19 mouse cellular contexts compared by ENCODE assay signal in genomic region chr7:135758754-135759510, GRCm38 (mm10). TPM values are rescaled to one million over a fixed set of nuclear protein-coding genes. Genes with fewer than 3 reads are reported as not detected.
DNase-seq lines count a peak whose midpoint lies in the region; ATAC-seq and TF ChIP-seq lines count a peak whose summit lies in the region.
"Had no signal": no experiment of that assay in that cellular context is flagged by ENCODE, and none has a peak within 500 bp of the region (broad histone marks: within the 10 kb centered on the region; RNA-seq: fewer than 3 reads in every experiment).

No protein-coding gene starts in this region.

- no peak overlapping the region for H3K9ac ChIP-seq in liver, adult 2 months (ENCODE audit: low read depth, low read length)
- H3K9ac ChIP-seq: kidney, embryonic 15.5 days; limb, embryonic 12.5 days; midbrain, embryonic 12.5 days; neural tube, embryonic 12.5 days had no signal

- H3K27ac ChIP-seq in liver, adult 2 months (replicated peaks; ENCODE audit: insufficient read depth, low read depth, low read length), result no peak overlapping the region
- H3K27ac ChIP-seq: embryonic facial prominence, embryonic 10.5 days; heart, adult 2 months; kidney, embryonic 15.5 days; limb, embryonic 12.5 days; midbrain, embryonic 12.5 days; neural tube, embryonic 12.5 days had no signal

- no peaks in the 10 kb centered on the region for H3K36me3 ChIP-seq in liver, adult 2 months (ENCODE audit: control insufficient read depth, insufficient read depth, low read length)
- H3K36me3 ChIP-seq: embryonic facial prominence, embryonic 10.5 days; kidney, embryonic 15.5 days; limb, embryonic 12.5 days; midbrain, embryonic 12.5 days; neural tube, embryonic 12.5 days had no signal

- DNase-seq in liver, adult 2 months (ENCODE audit: extremely low read depth, low read depth, low spot score), result peak; percentile 27
- DNase-seq in liver, result no peak
- DNase-seq in testis, postnatal 14 days (ENCODE audit: low spot score), result peak; percentile 27
- DNase-seq in testis, postnatal 10 days (ENCODE audit: low spot score), result no peak
- no peak for DNase-seq in adrenal gland, adult 2 months
- DNase-seq: B cell, adult 2 months; cerebellum, adult 8-10 months; heart, adult 2 months; spleen, adult 18-20 months; thymus, postnatal 4 days had no signal

- H3K4me3 ChIP-seq in liver, adult 2 months (ENCODE audit: insufficient read depth, low read depth, low read length), result no peak overlapping the region
- H3K4me3 ChIP-seq: embryonic facial prominence, embryonic 10.5 days; erythroblast, embryonic 14.5 days; heart, adult 2 months; kidney, embryonic 15.5 days; limb, embryonic 12.5 days; midbrain, embryonic 12.5 days; neural tube, embryonic 12.5 days had no signal

- ATAC-seq in megakaryocyte, adult 5-6 weeks (ENCODE audit: poor library complexity, severe bottlenecking), result peak; percentile 88
- ATAC-seq in frontal cortex, adult (ENCODE audit: low TSS enrichment), result no peak
- ATAC-seq: forebrain, embryonic 16.5 days had no signal

- no peak for TF ChIP-seq CTCF in liver, adult 2 months (IDR thresholded peaks at IDR 0.05; ENCODE audit: low read depth, low read length)

- WGBS in liver, adult 2 months, result 87% methylated on average over 12 of the region's 12 CpGs

- TF ChIP-seq POLR2A in liver, adult 2 months (IDR thresholded peaks at IDR 0.05; ENCODE audit: extremely low read depth, insufficient read depth, low read length), result no peak

- H3K79me2 ChIP-seq in liver, adult 2 months (ENCODE audit: control insufficient read depth, insufficient read depth, low read length), result no peaks in the 10 kb centered on the region

- peaks cover 8% of the 10 kb centered on the region for H3K4me1 ChIP-seq in liver, adult 2 months (ENCODE audit: control insufficient read depth, insufficient read depth, low read length)
- H3K4me1 ChIP-seq: kidney, embryonic 15.5 days; limb, embryonic 12.5 days; midbrain, embryonic 12.5 days; neural tube, embryonic 12.5 days had no signal

- H3K27me3 ChIP-seq in liver, adult 2 months (ENCODE audit: control insufficient read depth, insufficient read depth, low read length), result no peaks in the 10 kb centered on the region
- H3K27me3 ChIP-seq: kidney, embryonic 15.5 days; limb, embryonic 12.5 days; midbrain, embryonic 12.5 days; neural tube, embryonic 12.5 days had no signal

RNA-seq across cellular contexts. Expression of gene Mki67, which starts 42.8 kb away (rescaled TPM):
- total RNA-seq in liver, adult 2 months (2014; rRNA removed), result 0.65 and 1.6 TPM in 2 replicates
- polyA plus RNA-seq in liver, adult 2 months (2012; rRNA removed), result 0.02 and 0.05 TPM in 2 replicates
- total RNA-seq in megakaryocyte, adult 5-6 weeks (2015), result 558 and 564 TPM in 2 replicates
- 458 and 547 TPM in 2 replicates for total RNA-seq in megakaryocyte, adult 5-6 weeks (2017)
- total RNA-seq in adrenal gland, adult 2 months (2021), result 1 to 10 TPM; 2.4 to 5.4 TPM
- 0.26 and 0.43 TPM in 2 replicates for polyA plus RNA-seq in adrenal gland, adult 2 months (2012; rRNA removed)

Comparison
In these comparisons a context has a peak if more than half of its experiments do, and no peak if none do; other contexts are left out.
1. DNase-seq: peak in liver, adult 2 months (single experiment) and testis, postnatal 14 days (single experiment); none in liver (single experiment), testis, postnatal 10 days (single experiment) and adrenal gland, adult 2 months (single experiment).
2. RNA of gene Mki67, which starts 42.8 kb away (total RNA-seq): 458 to 564 TPM in megakaryocyte, adult 5-6 weeks; 2.4 to 5.4 TPM in adrenal gland, adult 2 months and 0.65 to 1.6 TPM in liver, adult 2 months; every median in the first group is over 10 times any median in the second.